Mouse (Mus musculus) cortical plate, adult 2 months (tissue): Measurements from ENCODE around the gene Gm8765.
"Not testable (repeated sequence)": the region's sequence is repeated elsewhere in the genome, so short reads cannot be mapped to it uniquely, and the experiment has no call there.

Experiments used
- CTCF ChIP-seq: fragments of 200-500 bp; IDR thresholded peaks from 2 replicates; pipeline ENCODE4 v1.5.1; 2011; ENCODE audit warnings: mild to moderate bottlenecking, control low read depth, low read length; ENCODE audit not compliant: insufficient read depth; ENCODE audit errors: extremely low read depth
- POLR2A ChIP-seq: fragments of 200-500 bp; IDR thresholded peaks from 2 replicates; pipeline ENCODE4 v1.6.1; 2011; ENCODE audit warnings: mild to moderate bottlenecking, low read length, control low read depth; ENCODE audit not compliant: insufficient read depth; ENCODE audit errors: extremely low read depth

- not testable (repeated sequence) for TF ChIP-seq CTCF, POLR2A
These were observed 52.2 kb downstream of the Gm8765 start for GRCm38 (mm10) chr13:50750282-50750681.
